Mouse (Mus musculus) naive thymus-derived CD4-positive, alpha-beta T cell, adult 2 months (primary cell): ENCODE data around the gene Entpd6.

Experiments
- DNase-seq: peaks from one replicate; pipeline ENCODE4 v3.0.0-alpha.2; 2011; ENCODE audit warnings: low read depth

Gene Entpd6

DNA sequence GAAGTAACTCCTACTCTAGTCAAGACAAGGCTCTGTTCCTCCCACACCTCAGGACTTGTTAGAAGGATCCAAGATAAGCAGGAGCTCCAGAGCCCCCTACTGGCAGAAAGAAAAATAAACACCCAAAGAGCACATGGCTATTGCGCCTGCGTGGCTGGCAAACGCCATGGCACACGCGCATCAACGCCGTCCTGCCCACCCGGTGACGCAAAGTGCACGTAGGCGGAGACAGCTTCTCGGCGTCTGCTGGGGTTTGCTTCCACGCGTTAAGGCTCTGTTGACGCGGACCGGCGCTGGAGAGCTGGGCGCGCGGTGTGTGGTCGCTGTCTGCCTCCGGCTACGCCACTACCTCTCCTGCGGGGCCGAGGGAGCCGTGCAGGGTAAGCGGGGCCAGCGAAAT lies at the start of gene Entpd6:
Entpd6 (plus strand) TSS at position 189 of the 400 bp plus-strand sequence.
- DNase-seq = peak; percentile 100

GRCm38 (mm10) chr2:150712167-150712674 lies 36.6 kb upstream of the Entpd6 start:
- DNase-seq = no peak

GRCm38 (mm10) chr2:150735756-150736576 lies 12.9 kb upstream of the Entpd6 start:
- no peak for DNase-seq

- DNase-seq = no peak
Measured at GRCm38 (mm10) chr2:150737881-150738280, 11.0 kb upstream of the Entpd6 start.

- DNase-seq = no peak
Measured at GRCm38 (mm10) chr2:150740145-150740841, 8.5 kb upstream of the Entpd6 start.

- DNase-seq = no peak
Measured at GRCm38 (mm10) chr2:150741405-150741804, 7.4 kb upstream of the Entpd6 start.

- DNase-seq = no peak
Measured at GRCm38 (mm10) chr2:150745016-150745415, 3.8 kb upstream of the Entpd6 start.

DNA sequence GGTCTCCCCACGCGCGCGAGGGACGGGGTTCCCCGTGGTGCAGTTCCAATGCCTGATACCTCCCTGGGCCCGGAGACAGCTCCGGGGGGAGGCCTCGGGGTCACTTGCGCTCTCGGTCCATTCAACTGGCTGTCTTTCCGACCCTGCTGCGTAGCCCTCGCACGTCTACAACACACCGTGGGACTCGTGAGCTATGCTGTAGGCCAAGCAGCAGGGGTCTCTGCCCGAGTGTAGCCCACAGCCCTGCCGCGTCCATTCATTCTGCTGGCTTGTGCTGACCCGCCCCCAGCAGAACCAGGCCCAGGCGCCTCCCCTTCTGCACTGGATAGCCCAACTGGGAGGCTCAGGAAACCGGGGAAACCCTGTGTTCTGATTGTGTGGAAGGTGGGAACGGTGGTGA lies 441 bp downstream of the Entpd6 start:
- no peak for DNase-seq

GRCm38 (mm10) chr2:150750129-150750979 lies 1.5 kb downstream of the Entpd6 start:
- DNase-seq = peak; percentile 73

DNA sequence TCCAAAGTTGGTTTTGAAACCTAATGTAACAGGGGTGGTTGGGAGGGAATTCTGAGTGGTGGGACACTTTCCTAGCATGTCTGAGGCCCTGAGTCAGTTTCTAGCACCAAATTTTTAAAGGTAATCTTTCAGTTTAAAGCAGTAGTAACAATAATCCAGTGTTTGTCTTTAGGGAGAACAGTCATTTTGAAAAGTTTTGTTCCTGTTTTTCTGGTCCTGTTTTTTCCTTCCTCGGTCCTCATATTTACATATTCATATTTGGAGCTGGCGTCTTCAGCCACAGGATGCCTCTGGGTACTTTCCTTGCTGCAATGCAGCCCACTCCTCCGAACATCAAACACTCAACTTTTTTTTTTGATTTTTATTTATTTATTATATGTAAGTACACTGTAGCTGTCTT lies 6.2 kb downstream of the Entpd6 start:
- no peak for DNase-seq

DNA sequence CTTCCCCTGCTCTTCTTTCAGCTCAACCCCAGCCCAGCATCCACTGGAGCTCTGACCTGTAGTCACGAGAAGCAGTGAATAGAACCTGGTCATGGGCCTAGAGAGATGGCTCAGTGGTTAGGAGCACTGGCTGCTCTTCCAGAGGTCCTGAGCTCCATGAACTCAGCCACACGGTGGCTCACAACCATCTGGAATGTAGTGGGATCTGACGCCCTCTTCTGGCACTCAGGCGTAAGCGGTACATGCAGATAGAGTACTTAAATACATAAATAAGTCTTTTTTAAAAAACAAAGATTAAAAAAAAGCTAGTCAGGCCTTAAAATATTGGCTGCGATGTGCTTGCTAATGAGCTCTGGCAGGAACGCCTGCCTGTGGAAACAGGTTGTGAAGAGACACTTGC lies 12.6 kb downstream of the Entpd6 start:
- no peak for DNase-seq

DNA sequence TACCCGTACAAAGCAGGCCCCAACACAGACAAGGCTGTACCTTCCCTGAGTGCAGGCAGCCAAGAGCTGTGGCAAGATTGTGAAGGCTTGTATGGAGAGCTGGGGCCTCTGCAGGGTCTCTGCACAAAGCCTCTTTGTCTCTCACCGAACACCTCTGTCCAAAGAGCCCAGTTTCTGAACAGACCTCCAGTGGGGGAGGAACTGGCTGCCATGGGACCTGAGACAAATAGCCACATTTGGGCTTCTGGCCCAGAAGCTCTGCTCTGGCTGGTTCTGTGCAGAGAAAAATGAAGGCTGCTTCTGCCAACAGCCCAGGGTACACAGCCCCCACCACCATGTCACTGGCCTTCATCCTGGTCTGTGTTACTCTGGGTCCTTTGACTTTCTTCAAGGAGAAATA lies 16.8 kb downstream of the Entpd6 start:
- no peak for DNase-seq

DNA sequence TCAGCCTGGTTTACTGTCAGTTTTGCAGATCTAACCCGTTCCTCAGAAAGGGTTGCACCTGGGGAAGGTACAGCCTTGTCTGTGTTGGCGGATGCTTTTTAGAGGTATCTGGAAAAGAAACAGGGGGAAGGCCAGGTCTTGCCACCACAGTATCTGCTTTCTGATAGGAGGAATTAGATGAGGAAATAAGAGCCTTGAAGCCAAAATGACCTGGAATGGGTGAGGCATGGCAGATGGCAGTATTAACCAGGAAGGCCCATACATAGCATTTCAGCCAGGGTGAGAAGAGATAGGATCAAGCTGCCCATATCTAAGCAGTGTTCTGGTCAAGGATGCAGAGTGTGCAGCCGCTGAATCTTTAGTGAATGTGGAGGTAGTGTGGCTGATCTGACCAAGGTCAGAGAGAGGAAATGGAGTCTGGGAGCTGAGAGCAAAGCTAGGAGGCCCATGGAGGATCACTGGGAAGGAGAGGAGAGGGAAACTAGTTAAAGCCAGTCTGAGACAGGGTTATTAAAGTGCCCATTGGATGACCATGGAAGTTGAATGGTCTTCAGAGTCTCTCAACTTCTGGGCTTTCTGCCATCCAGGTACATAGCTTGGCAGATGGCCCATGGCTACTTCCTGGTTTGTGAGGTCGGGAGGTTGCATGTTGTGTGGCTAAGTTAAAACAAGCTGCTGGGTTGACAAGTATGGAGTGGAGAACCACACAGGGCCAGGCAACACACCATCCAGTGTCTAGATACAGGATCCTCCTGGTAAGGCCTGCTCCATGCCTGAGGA lies 17.4 kb downstream of the Entpd6 start:
- no peak for DNase-seq

DNA sequence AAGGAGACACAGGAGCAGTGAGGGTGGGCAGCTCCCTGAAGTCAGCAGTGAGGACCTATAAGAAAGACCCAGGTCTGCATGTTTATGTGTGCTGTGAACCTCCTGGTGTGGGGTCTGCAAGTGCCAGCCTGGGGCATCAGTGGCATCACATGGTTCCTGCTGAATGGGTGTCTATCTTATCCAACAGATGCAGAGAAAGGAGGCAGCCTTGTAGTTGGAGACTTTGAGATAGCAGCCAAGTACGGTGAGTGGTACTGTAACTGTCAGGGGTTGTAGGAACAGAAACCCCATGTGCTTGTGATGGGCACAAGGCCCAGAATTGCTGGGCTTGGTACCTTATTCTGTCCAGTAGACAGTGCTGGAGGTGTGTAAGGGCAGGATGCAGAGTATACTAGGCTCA lies 19.8 kb downstream of the Entpd6 start:
- no peak for DNase-seq

DNA sequence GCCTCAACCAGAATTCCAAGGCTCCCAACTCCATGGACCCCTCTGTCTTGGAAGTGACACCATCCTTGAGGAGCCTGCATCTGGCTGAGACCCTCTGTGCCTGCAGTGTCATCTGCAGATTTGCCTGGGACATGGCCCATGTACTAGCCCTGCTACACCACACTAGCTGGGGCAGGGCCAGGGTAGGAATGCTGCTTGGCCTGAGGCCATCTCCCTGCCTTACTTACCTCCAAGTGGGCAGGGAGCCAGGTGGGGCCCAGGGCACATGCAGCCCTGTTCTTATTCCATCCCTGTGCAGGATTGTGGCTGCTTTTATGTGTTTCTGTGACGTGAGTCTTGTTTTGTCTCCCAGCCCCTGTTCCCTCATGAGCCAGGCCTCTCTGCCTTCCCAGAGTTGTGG lies 21.9 kb downstream of the Entpd6 start:
- DNase-seq = no peak

GRCm38 (mm10) chr2:150771169-150771568 lies 22.3 kb downstream of the Entpd6 start:
- no peak for DNase-seq

DNA sequence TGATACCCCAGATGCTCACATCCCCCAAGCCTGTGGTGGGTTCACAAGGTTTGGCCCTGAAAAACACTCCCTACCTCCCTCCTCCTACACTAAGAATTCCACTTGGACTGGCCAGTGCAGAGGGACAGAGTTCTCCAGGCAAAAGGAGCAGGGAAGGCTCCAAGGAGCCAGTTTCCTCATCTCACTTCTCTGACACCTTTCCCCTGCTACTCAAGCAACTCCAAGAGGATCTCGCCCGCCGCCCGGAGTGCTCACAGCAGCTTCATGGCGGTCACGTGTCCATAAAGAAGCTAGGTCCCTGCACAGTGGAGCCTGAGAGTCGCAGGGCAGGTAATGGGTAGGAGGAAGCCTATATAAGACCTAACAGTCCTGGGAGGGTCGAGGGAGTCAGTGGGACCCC lies 23.2 kb downstream of the Entpd6 start:
- no peak for DNase-seq

GRCm38 (mm10) chr2:150772466-150773119 lies 23.8 kb downstream of the Entpd6 start:
- DNase-seq = no peak

DNA sequence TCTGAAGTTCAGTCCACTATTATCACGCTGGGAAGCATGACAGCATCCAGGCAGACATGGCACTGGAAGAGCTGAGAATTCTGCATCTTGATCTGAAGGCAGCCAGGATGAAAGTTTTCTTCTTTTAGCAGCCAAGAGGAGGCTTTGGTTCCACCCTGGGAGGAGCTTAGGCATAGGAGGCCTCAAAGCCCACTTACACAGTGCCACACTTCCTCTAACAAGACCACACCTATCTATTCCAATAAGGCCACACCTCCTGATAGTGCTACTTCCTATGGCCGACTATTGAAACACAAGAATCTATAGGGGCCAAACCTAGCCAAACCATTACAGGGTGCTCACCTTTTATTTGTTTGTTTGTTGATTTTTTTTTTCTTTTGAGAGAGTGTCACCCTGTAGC lies 34.0 kb downstream of the Entpd6 start:
- DNase-seq = peak; percentile 13

GRCm38 (mm10) chr2:150786251-150787180 lies 37.7 kb downstream of the Entpd6 start, which contains the start of gene Pygb:
TSS of gene Pygb (plus strand) at chr2:150786735.
- peak; percentile 93 for DNase-seq
